Mouse (Mus musculus) brain, adult 2 months (tissue): ENCODE results near the gene Tsacc.
A peak's percentile ranks its signal among the peaks of the same experiment; 100 is the strongest.

Source experiments
- DNase-seq: peaks from one replicate; pipeline ENCODE4 v3.0.0; 2011; ENCODE audit warnings: low read depth, low spot score

Tsacc gene

GRCm38 (mm10) chr3:88239446-88239845 lies 57.4 kb downstream of the Tsacc start:
- no peak for DNase-seq

- no peak for DNase-seq
These were observed 57.9 kb downstream of the Tsacc start for GRCm38 (mm10) chr3:88238866-88239391.

GRCm38 (mm10) chr3:88237556-88238194 lies 59.1 kb downstream of the Tsacc start:
- peak; percentile 65 for DNase-seq

GRCm38 (mm10) chr3:88237161-88237555 lies 59.6 kb downstream of the Tsacc start:
- no peak for DNase-seq

- DNase-seq: no peak
These were observed 61.2 kb downstream of the Tsacc start for GRCm38 (mm10) chr3:88235616-88236015.

- DNase-seq: peak; percentile 61
These were observed 61.6 kb downstream of the Tsacc start for GRCm38 (mm10) chr3:88235216-88235615.

GRCm38 (mm10) chr3:88234041-88234440 lies 62.8 kb downstream of the Tsacc start:
- no peak for DNase-seq

- DNase-seq: no peak
These were observed 63.7 kb downstream of the Tsacc start for GRCm38 (mm10) chr3:88232851-88233649.
